Mouse (Mus musculus) adrenal gland, postnatal 25 days (tissue): Measurements from ENCODE around the gene Stag3. TPM values are rescaled to one million over a fixed set of nuclear protein-coding genes. Genes with fewer than 3 reads are reported as not detected.

Experiments used
- DNase-seq: peaks from one replicate; pipeline ENCODE4 v3.0.0; 2021; ENCODE audit warnings: mixed read lengths
- total RNA-seq: library from RNA; stranded (reverse); gene quantifications from 2 replicates; pipeline ENCODE4 v1.2.3, GENCODE M21; 2021

Gene Stag3
- total RNA-seq, 1 experiment from 2014 or later = not detected

DNA sequence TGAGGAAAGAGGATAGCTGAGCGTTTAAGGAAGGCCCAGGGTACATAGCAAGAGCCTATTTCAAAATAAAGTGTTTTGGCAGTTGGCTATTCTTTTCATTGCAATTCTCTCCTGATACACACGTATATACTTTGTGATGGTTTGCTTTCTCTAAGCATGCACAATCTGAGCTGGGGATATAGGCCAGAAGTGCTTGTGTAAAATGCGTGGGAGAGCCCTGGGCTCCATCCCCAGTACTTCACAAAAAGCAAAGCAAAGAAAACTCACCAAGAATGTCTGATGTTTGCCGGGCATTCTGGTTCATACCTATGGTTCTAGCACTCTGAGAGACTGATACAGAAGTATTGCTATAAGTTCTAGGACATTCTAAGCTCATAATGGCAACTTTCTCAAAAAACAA, 11.1 kb upstream of the Stag3 start:
- DNase-seq = no peak

DNA sequence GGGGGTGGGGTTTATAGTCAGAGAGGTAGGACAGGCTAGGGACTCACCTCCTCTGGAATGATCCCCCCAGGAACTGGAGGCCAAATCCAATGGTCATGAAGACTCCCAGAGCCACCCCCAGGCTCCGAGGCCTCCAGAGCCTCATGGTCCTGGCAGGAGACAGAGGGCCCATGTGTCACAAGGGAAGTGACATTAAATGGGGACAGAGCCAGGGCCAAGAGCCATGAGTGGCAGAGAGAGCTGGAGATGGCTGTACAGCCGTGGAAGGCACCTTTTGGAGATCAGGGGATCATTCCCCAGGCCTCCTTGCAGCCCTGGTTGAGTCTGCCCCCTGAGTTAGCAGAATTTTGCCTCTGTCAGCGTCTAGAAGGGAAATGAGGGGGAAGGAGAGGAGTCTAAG, 8.8 kb upstream of the Stag3 start:
- DNase-seq = no peak

DNA sequence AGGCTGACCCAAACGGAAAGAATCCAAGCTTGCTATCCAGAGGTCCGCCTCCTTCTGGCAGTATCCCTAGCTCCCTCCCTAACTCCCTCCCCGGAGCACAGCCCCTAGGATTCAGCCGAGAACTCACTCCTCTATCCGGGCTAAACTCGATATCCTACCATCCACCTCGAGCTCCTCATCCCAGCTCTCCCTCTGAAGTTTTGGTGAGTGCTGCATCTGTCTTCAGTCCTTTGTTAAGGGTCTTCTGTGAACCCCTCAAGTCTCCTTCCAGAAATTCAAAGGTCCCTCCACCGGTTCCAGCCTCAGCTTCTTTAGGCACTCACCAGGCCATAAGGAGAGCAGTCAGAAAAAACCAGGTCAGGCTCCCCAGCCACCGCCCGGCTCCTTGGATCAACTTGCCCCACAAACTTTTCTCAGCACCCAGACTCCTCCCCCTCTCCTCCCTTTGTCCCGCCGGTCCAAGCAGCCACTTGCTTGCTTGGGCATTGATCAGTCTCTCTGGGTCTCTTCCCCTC, 7.6 kb upstream of the Stag3 start, which contains the start of gene Gal3st4:
Gene Gal3st4 (minus strand): TSS at position 432 of the 515 bp plus-strand sequence.
- no peak for DNase-seq

DNA sequence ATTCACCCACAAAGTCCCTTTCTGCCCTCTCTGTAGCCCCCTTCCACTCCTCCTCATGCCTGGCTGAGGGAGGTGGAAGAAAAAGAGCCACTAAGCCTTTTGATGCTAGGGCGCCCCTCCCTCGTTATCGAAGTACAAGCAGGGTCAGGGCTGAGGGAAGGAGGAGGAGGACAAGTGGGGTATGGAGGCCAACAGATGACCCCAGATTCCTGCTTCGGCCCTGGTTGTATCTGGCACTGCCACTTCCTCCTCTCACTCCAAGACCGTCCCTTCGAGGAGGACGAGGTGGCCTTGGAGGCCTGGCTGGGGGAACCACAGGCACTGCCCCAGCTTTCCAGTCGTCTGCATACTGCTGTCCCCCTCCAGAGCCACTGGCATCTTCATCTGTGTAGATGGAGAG, 5.9 kb upstream of the Stag3 start:
- no peak for DNase-seq

DNA sequence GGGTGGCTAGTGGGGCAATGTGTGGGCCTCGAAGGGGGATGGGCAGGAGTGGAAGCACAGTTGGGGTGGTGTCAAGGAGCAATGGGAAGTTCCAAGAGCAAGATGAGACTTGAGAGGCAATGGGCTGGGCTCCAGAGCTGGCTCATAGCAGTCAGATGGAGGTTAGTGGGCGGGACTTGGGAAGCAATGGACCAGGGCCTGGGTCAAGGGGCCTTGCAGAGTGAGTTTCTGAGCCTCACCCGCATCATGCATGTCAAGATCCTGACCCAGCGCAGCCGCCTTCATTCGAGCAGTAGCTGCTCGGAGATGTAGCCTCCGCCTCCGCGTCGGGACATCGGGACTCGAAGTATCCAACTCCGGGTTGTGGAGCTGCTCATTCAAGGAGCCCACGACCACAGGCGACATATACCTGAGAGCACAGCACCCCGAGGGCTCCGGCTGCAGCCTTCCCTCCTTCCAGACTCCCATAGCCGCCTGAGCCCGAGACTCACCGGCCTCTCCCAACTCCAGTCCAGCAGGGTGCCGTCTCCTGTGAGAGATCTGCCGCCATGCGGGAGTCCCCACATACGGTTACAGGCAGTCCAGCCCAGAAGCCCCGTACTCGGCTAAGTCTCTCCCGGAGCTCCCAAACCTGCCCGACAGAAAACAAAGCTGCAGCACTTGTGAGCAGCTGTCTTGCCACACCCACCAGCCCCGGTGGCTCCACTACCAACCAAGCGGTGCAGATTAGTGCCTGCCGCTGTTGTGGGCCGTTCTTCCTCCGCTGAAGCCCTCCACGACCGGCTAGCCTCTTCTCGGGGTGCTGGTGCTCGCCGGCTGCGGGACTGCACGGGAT, 4.6 kb upstream of the Stag3 start:
- no peak for DNase-seq

DNA sequence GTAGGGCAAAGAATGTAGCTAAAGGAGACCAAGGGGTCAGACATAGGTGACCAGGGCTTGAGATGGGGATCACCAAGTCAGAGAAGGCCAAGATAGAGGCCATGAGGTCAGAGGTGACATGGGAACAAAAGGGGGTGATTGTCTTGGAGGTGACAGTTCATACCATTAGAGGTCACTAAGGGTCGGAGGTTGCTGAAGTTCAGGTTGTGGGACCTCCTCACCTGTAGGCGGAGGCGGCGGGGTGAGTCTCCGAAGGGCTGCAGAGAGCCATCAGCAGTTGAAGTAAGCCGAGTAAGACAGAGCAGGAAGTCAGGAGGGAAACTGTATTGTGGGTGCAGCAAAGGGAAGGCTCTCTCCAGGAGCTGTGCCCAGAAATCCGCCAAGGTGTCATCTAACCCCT, 2.0 kb upstream of the Stag3 start:
- DNase-seq = no peak

DNA sequence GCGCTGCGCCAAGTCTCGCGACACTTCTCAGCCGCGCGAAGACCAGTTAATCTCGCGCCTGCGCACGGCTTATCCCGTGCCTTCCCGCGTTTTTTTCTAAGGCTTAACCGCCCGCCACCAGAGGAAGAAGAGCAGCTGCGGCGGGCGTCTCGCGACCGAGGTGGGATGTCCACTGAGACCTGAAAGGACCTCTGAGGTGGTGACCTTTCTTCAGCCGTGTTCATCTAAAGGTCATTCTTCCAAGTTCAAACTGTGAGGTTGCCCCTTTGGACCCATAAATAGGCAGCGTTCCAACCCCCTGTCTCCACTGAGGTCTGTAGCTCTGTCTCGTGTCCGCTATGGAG, 357 bp downstream of the Stag3 start:
- no peak for DNase-seq

DNA sequence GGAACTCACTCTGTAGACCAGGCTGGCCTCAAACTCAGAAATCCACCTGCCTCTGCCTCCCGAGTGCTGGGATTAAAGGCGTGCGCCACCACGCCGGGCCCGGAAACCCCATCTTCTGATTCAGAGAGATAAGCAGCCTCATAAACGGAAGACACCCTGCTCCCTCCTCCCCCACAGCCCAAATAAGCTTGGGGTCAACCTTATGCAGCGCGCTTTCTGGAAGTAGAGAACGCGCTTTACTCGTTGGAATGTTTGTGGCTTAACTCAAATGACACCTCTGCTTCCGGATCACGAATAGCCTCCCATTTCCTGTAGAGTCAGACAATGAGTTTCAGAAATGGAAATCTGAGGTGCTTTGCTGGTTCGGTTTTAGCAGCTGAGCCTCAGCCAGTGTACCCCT, 789 bp downstream of the Stag3 start:
- no peak for DNase-seq

DNA sequence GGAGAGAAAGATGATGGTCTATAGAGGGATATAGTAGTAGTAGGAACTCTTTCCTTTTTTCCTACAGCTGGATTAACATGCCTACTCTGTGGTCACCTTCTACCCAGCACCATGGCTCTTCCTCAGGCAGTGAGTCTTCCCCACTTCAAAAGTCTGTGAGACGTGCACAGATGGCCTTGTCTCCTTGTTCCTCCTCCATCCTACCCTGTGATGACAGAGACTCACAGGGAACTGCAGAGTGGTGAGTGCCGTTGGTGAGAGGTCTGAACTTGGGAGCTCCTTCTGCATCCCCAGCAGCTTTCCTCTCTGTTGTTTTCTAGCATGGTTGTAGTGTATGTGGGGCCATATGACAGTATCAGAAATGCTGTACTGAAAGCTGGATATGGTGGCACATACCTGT, 1.8 kb downstream of the Stag3 start:
- no peak for DNase-seq

DNA sequence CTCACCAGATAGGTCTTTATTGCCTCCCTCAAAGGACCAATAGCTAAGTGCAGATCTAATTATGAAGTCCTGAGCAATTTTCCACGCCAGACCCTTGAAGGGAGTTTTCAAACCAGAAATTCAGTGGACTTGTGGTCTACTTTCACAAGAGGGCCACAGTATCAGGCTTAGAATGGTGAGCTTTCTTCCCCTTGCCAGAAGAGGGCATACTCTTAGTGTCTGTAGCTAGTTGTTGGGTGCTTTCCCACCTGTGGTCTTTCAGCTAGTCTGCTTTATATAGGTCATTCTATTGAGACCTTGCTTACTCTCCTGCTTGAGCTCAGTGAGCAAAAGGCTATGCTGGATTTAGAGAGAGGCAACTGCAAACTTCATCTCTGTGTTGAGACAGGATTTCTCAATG, 3.5 kb downstream of the Stag3 start:
- DNase-seq = no peak

DNA sequence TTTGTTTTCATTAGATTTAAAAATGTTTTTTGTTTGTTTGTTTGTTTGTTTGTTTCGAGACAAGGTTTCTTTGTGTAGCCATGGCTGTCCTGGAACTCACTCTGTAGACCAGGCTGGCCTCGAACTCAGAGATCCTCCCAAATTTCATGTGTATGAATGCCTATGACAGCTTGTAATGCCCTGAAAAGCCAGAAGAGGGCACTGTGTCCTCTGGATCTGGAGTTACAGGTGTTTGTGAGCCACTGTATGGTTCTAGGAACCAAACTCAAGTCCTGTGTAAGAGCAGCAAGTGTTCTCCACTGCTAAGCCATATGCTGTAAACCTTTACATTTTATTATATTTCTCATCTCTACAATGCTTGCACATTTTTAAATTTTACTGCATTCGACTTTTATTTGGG, 7.8 kb downstream of the Stag3 start:
- DNase-seq = no peak

DNA sequence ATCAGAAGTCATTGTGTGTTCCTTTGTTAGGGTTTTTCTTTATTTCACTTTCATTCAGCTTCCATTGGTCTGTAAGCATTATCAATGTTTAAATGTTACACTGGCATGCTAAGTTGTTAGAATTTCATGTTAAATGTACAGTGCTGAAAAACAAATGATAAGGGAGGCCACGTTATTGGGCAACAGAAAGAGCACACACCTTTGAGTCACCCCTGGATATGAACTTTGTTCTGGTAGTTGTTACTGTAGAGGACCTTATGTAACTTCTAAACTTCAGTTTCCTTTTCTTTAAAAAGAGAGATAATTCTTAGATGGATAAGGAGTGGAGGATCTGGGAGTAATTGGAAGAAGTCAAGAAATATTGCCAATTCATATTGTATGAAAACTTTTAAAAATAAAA, 11.6 kb downstream of the Stag3 start:
- DNase-seq = no peak

DNA sequence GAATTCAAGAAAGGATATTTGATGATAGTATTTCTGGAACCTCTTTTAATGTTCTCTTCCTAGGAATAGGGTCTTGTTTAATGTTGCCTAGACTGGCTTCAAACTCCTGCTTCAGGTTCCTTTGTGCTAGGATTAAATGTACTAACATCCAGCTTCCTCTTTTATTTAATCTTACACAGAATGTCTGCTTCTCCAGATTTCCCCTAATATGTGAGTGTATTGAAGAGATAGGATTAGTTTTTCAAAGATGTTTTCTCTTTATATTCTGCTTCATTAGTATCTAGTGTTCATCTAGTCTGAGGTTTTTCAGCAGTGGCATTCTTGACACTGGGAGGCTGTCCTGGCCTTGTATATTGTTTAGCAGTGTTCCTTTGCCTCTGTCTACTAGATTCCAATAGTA, 14.1 kb downstream of the Stag3 start:
- no peak for DNase-seq

DNA sequence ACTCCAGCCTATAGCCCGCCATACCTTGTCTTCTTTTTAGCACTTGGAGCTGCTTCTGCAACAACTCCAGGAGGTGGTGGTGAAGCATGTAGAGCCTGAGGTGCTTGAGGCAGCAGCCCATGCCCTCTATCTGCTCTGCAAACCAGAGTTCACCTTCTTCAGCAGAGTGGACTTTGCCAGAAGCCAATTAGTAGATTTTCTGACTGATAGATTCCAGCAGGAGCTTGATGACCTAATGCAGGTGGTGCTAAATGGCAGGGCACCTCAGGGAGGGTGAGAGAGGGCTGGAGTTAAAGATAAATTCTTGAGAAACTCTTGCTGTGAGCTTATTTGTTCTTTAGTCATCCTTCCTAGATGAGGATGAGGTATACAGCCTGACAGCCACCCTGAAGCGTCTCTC, 19.6 kb downstream of the Stag3 start:
- DNase-seq = no peak

DNA sequence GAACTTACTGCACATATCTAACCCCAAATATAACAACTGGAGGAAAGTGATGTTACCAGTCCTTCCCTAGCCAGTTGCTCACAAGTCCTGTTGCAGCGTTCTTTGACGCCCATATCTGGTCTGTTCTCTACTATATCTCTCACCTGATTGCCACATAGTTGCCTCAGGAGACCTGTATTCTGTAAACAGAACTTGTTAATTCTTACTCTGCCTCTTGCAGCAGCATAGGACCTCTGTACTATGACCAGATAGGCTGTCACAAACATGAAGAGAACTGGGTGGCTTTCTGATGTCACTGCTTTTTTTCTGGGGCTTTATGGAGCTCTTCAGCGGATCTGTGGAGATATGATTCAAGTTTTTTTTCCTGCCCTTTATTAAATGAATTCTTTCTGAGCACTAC, 32.8 kb downstream of the Stag3 start:
- no peak for DNase-seq

DNA sequence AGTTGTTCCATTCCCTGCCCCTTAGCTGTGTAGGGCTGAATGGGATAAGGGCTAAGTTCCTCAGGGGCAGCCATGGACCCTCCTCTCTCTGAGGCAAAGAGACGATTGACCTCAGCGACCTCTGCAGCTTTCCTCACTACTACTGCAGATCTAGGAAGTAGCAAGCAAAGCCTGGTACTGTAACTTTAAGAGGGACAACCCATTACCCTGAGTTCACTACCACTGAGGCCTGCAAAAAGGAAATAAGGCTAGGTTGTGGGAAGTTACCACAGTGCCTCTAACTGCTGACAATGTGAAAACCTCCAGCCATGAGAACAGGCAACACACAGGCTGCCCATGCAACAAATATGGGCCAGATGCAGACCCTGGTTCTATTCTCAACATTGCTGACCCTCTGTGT, 61.6 kb downstream of the Stag3 start, which contains the start of gene Pvrig:
Gene Pvrig (plus strand): TSS at position 301 of the 400 bp plus-strand sequence.
- DNase-seq = no peak

DNA sequence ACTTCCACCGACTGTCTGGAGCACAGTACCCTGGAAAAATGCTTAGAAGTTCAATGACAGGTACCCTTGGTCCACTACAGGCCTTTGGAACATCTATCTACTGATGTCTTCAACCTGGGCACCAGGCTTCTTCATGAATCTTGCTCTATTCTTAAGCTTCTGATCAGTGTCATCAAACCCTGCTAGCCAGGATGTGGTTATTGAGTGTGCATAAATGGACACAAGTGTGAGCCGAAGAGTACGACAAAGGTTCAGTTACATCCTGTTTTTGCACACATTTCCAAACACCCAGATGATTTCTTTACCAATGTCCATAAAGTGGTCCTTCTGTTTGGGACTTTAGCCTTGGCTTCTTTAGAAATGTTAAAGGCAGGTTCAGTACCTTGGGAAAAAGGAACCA, 63.2 kb downstream of the Stag3 start:
- no peak for DNase-seq

Other genes starting within 250 kb of the Stag3 start
- gene Smok3c, start 227.0 kb upstream of the Stag3 start, total RNA-seq = not detected in 2 replicates
- 40.4 and 47.5 TPM in 2 replicates for gene Zkscan1, start 195.2 kb upstream of the Stag3 start, total RNA-seq
- gene Zscan21, start 163.3 kb upstream of the Stag3 start, total RNA-seq = 18.9 and 19.8 TPM in 2 replicates
- 11.4 and 14.1 TPM in 2 replicates for gene Zfp113, start 124.5 kb upstream of the Stag3 start, total RNA-seq
- gene Cops6, start 119.2 kb upstream of the Stag3 start, total RNA-seq = 136 and 140 TPM in 2 replicates
- 19.1 and 25.8 TPM in 2 replicates for gene Ap4m1, start 108.2 kb upstream of the Stag3 start, total RNA-seq
- gene Mcm7, start 107.8 kb upstream of the Stag3 start, total RNA-seq = 46.7 and 48.8 TPM in 2 replicates
- 42.9 and 46.0 TPM in 2 replicates for gene Taf6, start 92.8 kb upstream of the Stag3 start, total RNA-seq
- 21.6 and 25.5 TPM in 2 replicates for gene Cnpy4, start 92.8 kb upstream of the Stag3 start, total RNA-seq
- 9.4 and 12.1 TPM in 2 replicates for gene Mblac1, start 85.9 kb upstream of the Stag3 start, total RNA-seq
- gene Nxpe5, start 54.3 kb upstream of the Stag3 start, total RNA-seq = 0.30 TPM in 1 of 2 replicates, not detected in the other
- gene Lamtor4, start 24.8 kb upstream of the Stag3 start, total RNA-seq = 79.7 and 96.6 TPM in 2 replicates
- 31.6 and 38.4 TPM in 2 replicates for gene BC037034, start 16.2 kb upstream of the Stag3 start, total RNA-seq
- gene Gal3st4, start 7.4 kb upstream of the Stag3 start, total RNA-seq = not detected in 2 replicates
- gene Gm43720, start 282 bp upstream of the Stag3 start, total RNA-seq = not detected in 2 replicates
- 0.81 and 0.91 TPM in 2 replicates for gene Gpc2, start 235 bp upstream of the Stag3 start, total RNA-seq
- gene Pvrig, start 61.7 kb downstream of the Stag3 start, total RNA-seq = not detected in 2 replicates
- 6.4 and 9.1 TPM in 2 replicates for gene Zfp157, start 161.2 kb downstream of the Stag3 start, total RNA-seq